19 mouse cellular contexts compared by ENCODE assay signal in genomic region chr17:31864666-31865450, GRCm38 (mm10). TPM values are rescaled to one million over a fixed set of nuclear protein-coding genes. Genes with fewer than 3 reads are reported as not detected.
DNase-seq lines count a peak whose midpoint lies in the region; ATAC-seq and TF ChIP-seq lines count a peak whose summit lies in the region.
"Had no signal": no experiment of that assay in that cellular context is flagged by ENCODE, and none has a peak within 500 bp of the region (broad histone marks: within the 10 kb centered on the region; RNA-seq: fewer than 3 reads in every experiment).

No protein-coding gene starts in this region.

- no peak overlapping the region for H3K27ac ChIP-seq in gastrocnemius, adult 2 months
- H3K27ac ChIP-seq in kidney, embryonic 14.5 days (ENCODE audit: low read depth, low read length), result no peak overlapping the region
- H3K27ac ChIP-seq in stomach, postnatal 0 days (replicated peaks), result peak overlapping the region; percentile 49; the same call in 1 of the 2 replicates
- H3K27ac ChIP-seq: hindbrain, embryonic 15.5 days; layer of hippocampus, adult 2 months; left cerebral cortex, adult 2 months; limb, embryonic 15.5 days; stomach, embryonic 15.5 days had no signal

- no peak for TF ChIP-seq CTCF in gastrocnemius, adult 2 months (IDR thresholded peaks at IDR 0.05)
- TF ChIP-seq CTCF in stomach, postnatal 0 days (IDR thresholded peaks at IDR 0.05; ENCODE audit: low read depth), result no peak

- no peaks in the 10 kb centered on the region for H3K36me3 ChIP-seq in kidney, embryonic 14.5 days (ENCODE audit: control insufficient read depth, insufficient read depth, low read length)
- no peaks in the 10 kb centered on the region for H3K36me3 ChIP-seq in stomach, postnatal 0 days (ENCODE audit: control insufficient read depth, insufficient read depth, low read length)
- H3K36me3 ChIP-seq: hindbrain, embryonic 15.5 days; limb, embryonic 15.5 days; lung, embryonic 15.5 days; stomach, embryonic 15.5 days had no signal

- H3K27me3 ChIP-seq in kidney, embryonic 14.5 days (ENCODE audit: control insufficient read depth, insufficient read depth, low read length), result no peaks in the 10 kb centered on the region
- no peaks in the 10 kb centered on the region for H3K27me3 ChIP-seq in stomach, postnatal 0 days (ENCODE audit: control insufficient read depth, insufficient read depth, low read length)
- H3K27me3 ChIP-seq: hindbrain, embryonic 15.5 days; limb, embryonic 15.5 days; lung, embryonic 15.5 days; stomach, embryonic 15.5 days had no signal

- no peak overlapping the region for H3K4me3 ChIP-seq in gastrocnemius, adult 2 months
- no peak overlapping the region for H3K4me3 ChIP-seq in kidney, embryonic 14.5 days (ENCODE audit: low read length)
- H3K4me3 ChIP-seq in stomach, postnatal 0 days (ENCODE audit: low read depth, low read length), result no peak overlapping the region
- H3K4me3 ChIP-seq: hindbrain, embryonic 15.5 days; layer of hippocampus, adult 2 months; left cerebral cortex, adult 2 months; limb, embryonic 15.5 days; lung, embryonic 15.5 days; megakaryocyte, embryonic 14.5 days; myocyte; stomach, embryonic 15.5 days had no signal

- no peak for ATAC-seq in kidney, embryonic 14.5 days (ENCODE audit: low FRiP score, low TSS enrichment)
- no peak for ATAC-seq in stomach, postnatal 0 days (ENCODE audit: low FRiP score, low TSS enrichment)
- ATAC-seq: forebrain, postnatal 0 days had no signal

- no peaks in the 10 kb centered on the region for H3K4me1 ChIP-seq in kidney, embryonic 14.5 days (ENCODE audit: control insufficient read depth, insufficient read depth, low read length)
- H3K4me1 ChIP-seq in stomach, postnatal 0 days (replicated peaks; ENCODE audit: control insufficient read depth, insufficient read depth), result peaks cover 3% of the 10 kb centered on the region; the same call in 1 of the 2 replicates
- H3K4me1 ChIP-seq: hindbrain, embryonic 15.5 days had no signal

- no peak for TF ChIP-seq EP300 in stomach, postnatal 0 days (optimal IDR thresholded peaks at IDR 0.05)

- WGBS in kidney, embryonic 14.5 days, result 80% methylated on average over 11 of the region's 11 CpGs
- WGBS in stomach, postnatal 0 days, result 57% methylated on average over 11 of the region's 11 CpGs

- intact Hi-C loops in gastrocnemius, adult 2 months (cut with DNase I), result no loop called here

- DNase-seq in gastrocnemius, adult 2 months, result peak; percentile 8
- DNase-seq in gastrocnemius, adult 8-10 months (ENCODE audit: low spot score in 2 of 2), result no peak
- DNase-seq in kidney, postnatal 4 days, result peak; percentile 0 to 2
- peak; percentile 4 for DNase-seq in thymus, postnatal 4 days
- no peak for DNase-seq in thymus, postnatal 25 days
- no peak for DNase-seq in stomach, postnatal 0 days (ENCODE audit: low spot score)
- DNase-seq in MN1 (ENCODE audit: low spot score), result no peak
- DNase-seq: cerebellum, adult 11 months; forebrain, postnatal 0 days; kidney, adult 9 months had no signal

- no peaks in the 10 kb centered on the region for H3K9me3 ChIP-seq in kidney, embryonic 14.5 days (ENCODE audit: control insufficient read depth, low read length)
- H3K9me3 ChIP-seq in stomach, postnatal 0 days (ENCODE audit: control insufficient read depth, low read length), result no peaks in the 10 kb centered on the region
- H3K9me3 ChIP-seq: hindbrain, embryonic 15.5 days; limb, embryonic 15.5 days; lung, embryonic 15.5 days; megakaryocyte, embryonic 14.5 days; stomach, embryonic 15.5 days had no signal

- no peak overlapping the region for H3K4me2 ChIP-seq in kidney, embryonic 14.5 days (replicated peaks; ENCODE audit: low read depth, low read length)
- no peak overlapping the region for H3K4me2 ChIP-seq in stomach, postnatal 0 days (replicated peaks; ENCODE audit: low read depth)
- H3K4me2 ChIP-seq: hindbrain, embryonic 15.5 days; limb, embryonic 15.5 days; lung, embryonic 15.5 days; stomach, embryonic 15.5 days had no signal

- no peak overlapping the region for H3K9ac ChIP-seq in kidney, embryonic 14.5 days (ENCODE audit: low read depth, low read length)
- H3K9ac ChIP-seq in stomach, postnatal 0 days (ENCODE audit: low read length), result no peak overlapping the region
- H3K9ac ChIP-seq: forebrain, postnatal 0 days; hindbrain, embryonic 15.5 days; limb, embryonic 15.5 days; lung, embryonic 15.5 days; stomach, embryonic 15.5 days had no signal

RNA-seq across cellular contexts. Expression of gene Sik1, which starts 9.3 kb away (rescaled TPM):
- 10 to 100 TPM; 13.4 to 58.6 TPM for total RNA-seq in gastrocnemius, adult 2 months (2021)
- 10 to 100 TPM in 2 of 4 experiments, 1 to 10 TPM in 2; 7.8 to 22.8 (median 13.9) TPM for total RNA-seq in gastrocnemius, adult 8-10 months (2022)
- 16.8 and 17.3 TPM in 2 replicates for polyA plus RNA-seq in kidney, embryonic 14.5 days (2014; fragmentation: Nextera tagmentation; extraction: Ambion mirVana)
- polyA plus RNA-seq in stomach, postnatal 0 days (2015; fragmentation: Nextera tagmentation; extraction: Ambion mirVana), result 18.2 and 19.8 TPM in 2 replicates

Comparison
In these comparisons a context has a peak if more than half of its experiments do, and no peak if none do; other contexts are left out.
1. DNase-seq: peak in gastrocnemius, adult 2 months (single experiment), kidney, postnatal 4 days (2 of 2) and thymus, postnatal 4 days (single experiment); none in gastrocnemius, adult 8-10 months (0 of 2), thymus, postnatal 25 days (single experiment), stomach, postnatal 0 days (single experiment) and MN1 (single experiment).